Mouse (Mus musculus) spleen, adult 2 months (tissue): Measurements from ENCODE around the gene Slc30a4. TPM values are rescaled to one million over a fixed set of nuclear protein-coding genes. Genes with fewer than 3 reads are reported as not detected.
A peak's percentile ranks its signal among the peaks of the same experiment; 100 is the strongest.

Source experiments
- DNase-seq, 2 experiments: peaks; one replicate each; pipeline versions ENCODE4 v3.0.0 to v3.0.0-alpha.2; 2012 to 2021; ENCODE audit warnings: low spot score in 2 of 2, low read depth in 1 of 2
- H3K27ac ChIP-seq: fragments of 200-500 bp; 2 replicates; pipeline ENCODE4 v1.5.1; 2012; ENCODE audit warnings: low read length, inconsistent platforms; ENCODE audit not compliant: insufficient read depth
- H3K27me3 ChIP-seq: fragments of 200-500 bp; 2 replicates; pipeline ENCODE4 v1.6.1; 2012; ENCODE audit warnings: mild to moderate bottlenecking, moderate library complexity, low read length, inconsistent platforms; ENCODE audit not compliant: control insufficient read depth, insufficient read depth
- H3K36me3 ChIP-seq: fragments of 200-500 bp; 2 replicates; pipeline ENCODE4 v1.6.1; 2012; ENCODE audit warnings: mild to moderate bottlenecking, low read length, inconsistent platforms; ENCODE audit not compliant: control insufficient read depth, insufficient read depth
- H3K4me1 ChIP-seq: fragments of 200-500 bp; 2 replicates; pipeline ENCODE4 v1.6.1; 2011; ENCODE audit warnings: inconsistent platforms; ENCODE audit not compliant: control insufficient read depth, insufficient read depth, insufficient read length
- H3K4me3 ChIP-seq: fragments of 200-500 bp; 2 replicates; pipeline ENCODE4 v1.5.1; 2011; ENCODE audit warnings: mild to moderate bottlenecking, inconsistent platforms; ENCODE audit not compliant: insufficient read depth, insufficient read length; ENCODE audit errors: extremely low read depth
- CTCF ChIP-seq: fragments of 200-500 bp; IDR thresholded peaks from 2 replicates; pipeline ENCODE4 v1.5.1; 2011; ENCODE audit warnings: mild to moderate bottlenecking, inconsistent platforms; ENCODE audit not compliant: insufficient read depth, insufficient read length, insufficient replicate concordance; ENCODE audit errors: extremely low read depth
- POLR2A ChIP-seq: fragments of 200-500 bp; IDR thresholded peaks from 2 replicates; pipeline ENCODE4 v1.6.1; 2011; ENCODE audit warnings: low read depth, low read length, inconsistent platforms
- WGBS: fragments of 180-500 bp; shearing (Covaris S2); methylation state at CpG from one replicate; pipeline ENCODE4 v1.1.7; 2018; 5-methylcytosine and 5-hydroxymethylcytosine counted together
- polyA plus RNA-seq: library from polyadenylated mRNA; depleted of rRNA; stranded (reverse); fragments of >200 nt; gene quantifications from 2 replicates; pipeline ENCODE4 v1.2.3, GENCODE M21; 2012

The Slc30a4 gene
- polyA plus RNA-seq, 1 experiment: 1.8 TPM

DNA sequence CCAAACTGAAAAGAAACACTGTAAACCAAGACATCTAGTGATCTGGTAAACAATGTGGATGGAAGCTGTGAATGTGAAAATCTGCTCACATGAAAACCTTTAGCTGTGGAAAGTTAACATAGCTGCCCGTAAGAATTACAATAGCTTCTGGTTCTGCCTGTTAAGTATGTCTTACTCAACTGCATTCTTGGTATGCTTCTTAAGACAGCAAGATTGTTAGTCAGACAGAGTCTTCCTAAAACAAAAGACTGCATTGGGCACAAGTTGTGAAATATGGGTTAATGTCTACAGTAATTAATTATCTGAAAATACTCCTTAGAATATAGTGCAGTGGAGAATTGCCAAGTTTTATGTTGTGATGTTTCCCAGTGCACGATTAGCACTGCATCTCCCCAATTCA is 19.9 kb downstream of the Slc30a4 start:
- H3K27ac ChIP-seq: no peak overlapping the region
- DNase-seq: no peak
- H3K27me3 ChIP-seq: no peaks in the 10 kb centered on the region
- H3K4me1 ChIP-seq: no peaks in the 10 kb centered on the region
- TF ChIP-seq POLR2A (no peak), CTCF (no peak)
- no peak overlapping the region for H3K4me3 ChIP-seq
- 84% methylated on average over 2 of the region's 2 CpGs for WGBS
- peaks cover 8% of the 10 kb centered on the region for H3K36me3 ChIP-seq

DNA sequence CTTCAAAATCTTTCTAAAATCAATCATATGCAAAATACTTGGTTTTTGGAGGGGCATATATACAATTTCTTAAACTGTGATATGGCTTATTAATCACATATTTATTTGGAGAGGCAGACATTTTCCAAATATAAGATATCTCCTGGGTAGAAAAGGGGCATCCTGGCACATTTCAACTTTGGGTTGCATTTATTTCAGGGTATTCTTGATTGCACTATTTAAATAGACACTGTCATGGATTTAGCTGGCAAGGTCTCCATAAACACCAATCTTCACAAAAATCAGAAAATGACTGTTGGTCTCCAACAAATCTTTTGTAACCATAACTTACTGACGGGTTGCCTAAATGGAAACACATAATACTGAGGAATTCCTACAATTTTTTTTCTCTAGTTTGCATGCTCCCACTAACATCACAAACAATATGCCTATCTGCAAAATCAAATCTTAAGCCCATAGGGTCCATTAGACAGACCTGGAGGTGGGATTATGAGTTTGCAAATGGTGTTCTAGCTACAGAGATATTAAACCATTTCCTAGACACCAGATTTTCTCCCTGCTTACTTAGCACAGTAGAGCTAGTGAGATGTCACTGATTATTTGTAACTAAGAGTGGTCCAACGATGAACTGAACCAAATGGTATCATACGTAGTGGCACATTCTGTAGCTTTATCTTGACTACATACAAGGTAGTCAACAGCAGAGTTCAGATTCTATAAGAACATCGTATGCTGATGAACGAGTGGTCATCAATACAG is 20.9 kb downstream of the Slc30a4 start:
- WGBS: 89% methylated on average over 5 of the region's 5 CpGs
- Histone ChIP-seq H3K4me3 (no peak overlapping the region), H3K27ac (no peak overlapping the region), H3K4me1 (no peaks in the 10 kb centered on the region), H3K36me3 (peaks cover 6% of the 10 kb centered on the region), H3K27me3 (no peaks in the 10 kb centered on the region)
- DNase-seq: no peak
- TF ChIP-seq POLR2A (no peak), CTCF (no peak)

DNA sequence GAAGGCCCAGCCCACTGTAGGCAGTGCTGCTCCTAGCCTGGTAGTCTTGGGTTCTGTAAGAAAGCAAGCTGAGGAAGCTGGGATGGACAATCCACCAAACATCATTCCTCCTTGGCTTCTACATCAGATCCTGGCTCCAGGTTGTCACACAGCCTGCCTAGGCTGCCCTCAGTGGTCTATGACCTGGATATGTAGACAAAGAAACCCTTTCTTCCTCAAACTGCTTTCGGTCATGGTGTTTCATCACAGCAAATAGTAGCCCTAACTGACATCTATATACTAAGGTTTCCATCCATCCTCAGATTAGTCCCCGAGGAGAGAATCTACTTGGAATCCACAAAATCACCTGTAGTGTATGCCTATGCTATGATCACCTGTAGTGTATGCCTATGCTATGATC is 27.3 kb downstream of the Slc30a4 start:
- 78% methylated on average over 2 of the region's 2 CpGs for WGBS
- Histone ChIP-seq H3K4me3 (no peak overlapping the region), H3K36me3 (no peaks in the 10 kb centered on the region), H3K27me3 (no peaks in the 10 kb centered on the region), H3K4me1 (peaks cover 6% of the 10 kb centered on the region; the same call in 1 of the 2 replicates), H3K27ac (no peak overlapping the region)
- TF ChIP-seq POLR2A: no peak
- no peak for TF ChIP-seq CTCF
- DNase-seq: no peak

DNA sequence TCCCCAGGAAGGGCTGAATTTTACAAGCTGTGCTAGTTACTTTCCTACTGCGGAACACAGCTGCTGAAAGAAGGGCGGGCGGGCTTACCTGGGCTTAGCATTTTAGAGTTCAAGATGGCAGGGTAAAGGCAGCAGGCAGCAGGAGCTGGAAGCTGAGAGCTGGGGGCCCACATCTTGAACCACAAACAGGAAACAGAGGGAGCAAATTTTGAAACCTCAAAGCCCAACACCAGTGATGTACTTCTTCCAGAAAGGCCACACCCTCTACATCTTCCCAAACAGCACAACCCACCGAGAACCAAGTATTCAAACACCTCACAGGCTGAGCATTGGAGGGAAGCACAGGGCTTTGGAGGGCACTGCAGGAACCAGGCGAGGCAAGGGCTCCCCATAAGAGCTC is 29.6 kb downstream of the Slc30a4 start:
- H3K4me3 ChIP-seq: no peak overlapping the region
- DNase-seq: no peak
- WGBS: 20% methylated on average over 5 of the region's 5 CpGs
- peaks cover 6% of the 10 kb centered on the region; the same call in 1 of the 2 replicates for H3K4me1 ChIP-seq
- H3K36me3 ChIP-seq: no peaks in the 10 kb centered on the region
- H3K27ac ChIP-seq: no peak overlapping the region
- TF ChIP-seq POLR2A (no peak), CTCF (no peak)
- no peaks in the 10 kb centered on the region for H3K27me3 ChIP-seq

DNA sequence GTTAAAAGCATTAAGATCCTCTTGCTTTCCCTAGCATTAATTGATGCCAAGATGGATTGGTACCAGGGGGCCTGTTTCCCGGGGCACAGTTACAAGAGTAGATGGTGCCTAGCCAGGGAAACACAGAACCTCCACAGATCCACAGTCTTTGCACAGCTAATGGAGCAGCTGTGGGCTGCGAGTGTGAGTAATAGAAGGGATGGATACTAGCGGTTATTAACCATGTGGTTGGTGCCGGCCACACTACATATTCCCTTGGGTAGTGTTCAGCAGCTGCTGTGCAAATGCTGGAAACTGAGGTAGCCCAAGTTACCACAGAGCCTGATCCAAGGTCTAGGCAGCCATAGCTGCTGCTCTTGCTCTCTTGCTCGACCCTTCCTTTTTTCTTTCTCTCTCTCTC is 30.7 kb downstream of the Slc30a4 start:
- Histone ChIP-seq H3K27me3 (no peaks in the 10 kb centered on the region), H3K4me3 (no peak overlapping the region), H3K4me1 (peaks cover 6% of the 10 kb centered on the region; the same call in 1 of the 2 replicates), H3K27ac (no peak overlapping the region), H3K36me3 (no peaks in the 10 kb centered on the region)
- no peak for DNase-seq
- WGBS: 70% methylated on average over 5 of the region's 5 CpGs
- TF ChIP-seq POLR2A (no peak), CTCF (no peak)

DNA sequence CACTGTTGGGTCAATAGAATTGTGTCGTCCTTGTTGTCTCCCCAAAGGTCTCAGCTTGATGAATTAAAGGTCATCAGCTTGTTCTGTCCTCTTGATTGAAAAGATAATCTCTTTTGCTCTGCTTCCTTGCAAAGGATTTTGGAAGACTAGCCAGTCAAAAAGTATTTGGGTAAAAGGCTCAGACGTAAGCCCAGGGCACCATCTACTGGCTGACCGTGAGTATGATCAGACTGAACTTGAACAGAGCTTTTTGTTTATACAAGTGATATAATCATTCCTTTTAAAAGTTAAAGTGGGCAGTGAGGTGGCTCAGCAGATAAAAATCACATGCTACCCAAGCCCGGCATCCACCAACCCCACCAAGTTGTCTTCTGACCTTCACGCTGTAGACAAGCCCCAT is 34.6 kb downstream of the Slc30a4 start:
- no peaks in the 10 kb centered on the region for H3K36me3 ChIP-seq
- TF ChIP-seq POLR2A (no peak), CTCF (peak; percentile 66; the same call in 1 of the 2 replicates)
- no peak overlapping the region for H3K27ac ChIP-seq
- peaks cover under 1% of the 10 kb centered on the region; the same call in 1 of the 2 replicates for H3K4me1 ChIP-seq
- WGBS: 24% methylated on average over 5 of the region's 5 CpGs
- H3K4me3 ChIP-seq: no peak overlapping the region
- DNase-seq: peak; percentile 35 to 51
- no peaks in the 10 kb centered on the region for H3K27me3 ChIP-seq

DNA sequence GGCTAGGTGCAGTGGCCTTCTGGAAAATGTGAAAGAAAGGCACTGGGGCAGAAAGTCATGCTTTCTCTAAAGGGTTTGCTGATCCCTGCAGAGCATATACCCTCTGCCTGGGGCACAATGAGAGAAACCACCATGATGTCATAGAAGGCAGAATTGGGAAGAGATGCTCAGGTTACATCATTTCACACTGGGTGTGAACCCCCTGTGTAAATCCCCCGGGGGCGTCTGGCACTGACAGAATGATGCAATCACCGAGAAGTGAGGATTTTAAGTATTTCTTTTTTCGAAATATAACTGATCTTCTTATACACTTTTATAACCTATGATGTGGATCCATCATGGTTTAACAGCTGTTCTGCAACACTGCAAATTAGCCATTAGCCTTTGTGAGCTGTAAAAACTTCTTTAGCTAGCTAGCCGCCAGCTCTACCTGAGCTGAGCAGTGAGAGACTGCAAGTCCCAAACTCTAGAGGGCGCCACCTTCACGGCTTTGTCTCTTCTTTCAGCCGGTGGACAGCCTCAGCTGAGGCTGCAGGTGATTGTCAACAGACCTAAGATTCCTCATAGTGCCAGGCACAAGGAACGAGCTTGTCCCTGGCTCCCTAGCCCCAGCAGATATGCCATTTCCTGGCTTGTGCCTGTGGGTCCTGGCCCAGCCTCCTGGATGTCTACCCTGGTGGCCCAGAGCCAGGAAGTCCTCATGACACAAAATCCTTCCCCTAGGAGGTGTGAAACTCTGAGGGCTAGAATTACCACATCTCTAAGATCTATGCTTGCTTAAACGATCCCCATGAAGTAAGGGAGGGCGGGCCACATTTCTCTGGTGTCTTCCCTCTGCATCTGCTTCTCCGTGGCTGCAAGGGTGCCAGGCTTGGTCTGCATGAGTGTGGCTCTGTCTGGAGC is 36.2 kb downstream of the Slc30a4 start:
- peak; percentile 35 to 53 for DNase-seq
- WGBS: 35% methylated on average over 12 of the region's 12 CpGs
- H3K27me3 ChIP-seq: no peaks in the 10 kb centered on the region
- no peaks in the 10 kb centered on the region for H3K36me3 ChIP-seq
- H3K4me1 ChIP-seq: no peaks in the 10 kb centered on the region; the same call in 1 of the 2 replicates
- H3K4me3 ChIP-seq: no peak overlapping the region
- no peak for TF ChIP-seq POLR2A
- peak; percentile 68; the same call in 1 of the 2 replicates for TF ChIP-seq CTCF
- no peak overlapping the region for H3K27ac ChIP-seq
